Mouse (Mus musculus): Measurements from ENCODE around the gene Gadd45g. TPM values are rescaled to one million over a fixed set of nuclear protein-coding genes. Genes with fewer than 3 reads are reported as not detected.

Gene Gadd45g
- polyA plus RNA-seq, 1 experiment from 2014 or later, result 256 TPM

DNA sequence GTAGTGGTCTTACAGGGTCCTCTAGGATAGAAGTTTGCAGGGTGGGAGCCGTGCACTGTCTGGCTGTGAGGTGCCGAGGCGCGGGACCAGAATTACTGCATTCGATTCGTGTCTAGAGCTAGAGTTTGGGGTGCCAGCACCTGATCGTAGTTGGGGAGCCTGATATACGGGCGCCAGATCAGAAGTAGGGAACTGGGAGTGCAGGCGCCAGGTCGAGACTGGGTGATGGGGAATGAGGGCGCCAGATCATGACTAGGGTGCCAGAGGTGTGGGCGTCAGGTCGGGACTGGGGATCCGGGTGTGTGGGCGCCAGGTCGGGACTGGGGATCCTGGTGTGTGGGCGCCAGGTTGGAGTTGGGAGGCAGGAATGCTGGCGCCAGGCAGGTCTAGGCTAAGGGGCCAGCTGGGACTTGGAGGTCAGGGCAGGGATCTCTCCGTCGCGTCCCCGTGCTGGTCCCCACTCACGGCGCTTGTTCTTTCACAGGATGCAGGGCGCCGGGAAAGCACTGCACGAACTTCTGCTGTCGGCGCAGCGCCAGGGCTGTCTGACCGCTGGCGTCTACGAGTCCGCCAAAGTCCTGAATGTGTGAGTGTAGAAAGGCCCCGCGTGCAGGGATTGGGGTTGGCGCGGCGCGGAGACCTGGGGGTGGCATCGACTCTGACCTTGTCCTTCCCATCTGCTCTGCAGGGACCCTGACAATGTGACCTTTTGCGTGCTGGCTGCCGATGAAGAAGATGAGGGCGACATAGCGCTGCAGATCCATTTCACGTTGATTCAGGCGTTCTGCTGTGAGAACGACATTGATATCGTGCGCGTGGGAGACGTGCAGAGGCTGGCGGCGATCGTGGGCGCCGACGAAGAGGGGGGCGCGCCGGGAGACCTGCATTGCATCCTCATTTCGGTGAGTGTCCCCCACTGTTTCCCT is 653 bp downstream of the Gadd45g start:
- Histone ChIP-seq H3K4me1 (ENCODE audit: control insufficient read depth, insufficient read depth, low read length) (peaks cover 32% of the 10 kb centered on the region), H3K27me3 (ENCODE audit: control insufficient read depth, insufficient read depth, low read length) (peaks cover 45% of the 10 kb centered on the region), H3K36me3 (ENCODE audit: control insufficient read depth, insufficient read depth, low read length) (no peaks in the 10 kb centered on the region), H3K27ac (ENCODE audit: low read depth, low read length) (peak overlapping the region; percentile 87), H3K4me2 (peak overlapping the region; percentile 41), H3K9me3 (ENCODE audit: control insufficient read depth, low read length) (no peaks in the 10 kb centered on the region), H3K4me3 (ENCODE audit: low read depth, low read length) (peak overlapping the region; percentile 69), H3K9ac (ENCODE audit: low read length) (peak overlapping the region; percentile 84)
- peak; percentile 93 for DNase-seq (ENCODE audit: low spot score, missing footprints)
- under 1% methylated on average over 62 of the region's 63 CpGs for WGBS
- ATAC-seq (ENCODE audit: low FRiP score), result peak; percentile 8; the same call in 1 of the 2 replicates

DNA sequence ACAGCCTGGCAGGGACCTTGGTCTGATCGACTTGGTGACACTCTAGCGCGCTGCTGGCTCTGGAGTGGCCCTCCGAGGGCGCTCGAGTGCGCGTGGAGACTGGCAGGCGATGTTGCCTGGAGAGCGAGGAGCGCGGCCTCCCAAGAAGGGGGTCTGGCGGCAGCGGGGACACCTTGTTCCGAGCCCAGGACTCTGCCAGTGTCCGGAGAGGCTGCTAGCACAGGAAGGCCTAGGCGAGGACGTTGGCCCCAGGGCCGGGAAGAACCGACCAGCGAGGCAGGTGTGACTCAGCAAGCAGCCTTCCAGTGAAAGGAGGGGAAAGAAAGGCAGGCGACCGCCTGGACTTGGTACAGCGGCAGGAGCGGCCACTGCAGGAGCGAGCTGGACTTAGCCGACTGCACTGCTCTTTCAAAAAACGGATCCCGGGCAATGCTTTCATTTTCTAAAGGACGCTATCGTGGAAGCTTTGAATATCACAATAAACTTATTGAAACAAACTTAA is 1.6 kb downstream of the Gadd45g start:
- Histone ChIP-seq H3K4me3 (ENCODE audit: low read depth, low read length) (peak overlapping the region; percentile 69), H3K4me1 (ENCODE audit: control insufficient read depth, insufficient read depth, low read length) (peaks cover 29% of the 10 kb centered on the region), H3K27me3 (ENCODE audit: control insufficient read depth, insufficient read depth, low read length) (peaks cover 43% of the 10 kb centered on the region), H3K27ac (ENCODE audit: low read depth, low read length) (peak overlapping the region; percentile 87), H3K36me3 (ENCODE audit: control insufficient read depth, insufficient read depth, low read length) (no peaks in the 10 kb centered on the region), H3K9ac (ENCODE audit: low read length) (peak overlapping the region; percentile 84), H3K9me3 (ENCODE audit: control insufficient read depth, low read length) (no peaks in the 10 kb centered on the region), H3K4me2 (peak overlapping the region; percentile 41)
- WGBS, result under 1% methylated on average over 31 of the region's 31 CpGs
- DNase-seq (ENCODE audit: low spot score, missing footprints) (peak; percentile 97), ATAC-seq (ENCODE audit: low FRiP score) (peak; percentile 7; the same call in 1 of the 2 replicates)

DNA sequence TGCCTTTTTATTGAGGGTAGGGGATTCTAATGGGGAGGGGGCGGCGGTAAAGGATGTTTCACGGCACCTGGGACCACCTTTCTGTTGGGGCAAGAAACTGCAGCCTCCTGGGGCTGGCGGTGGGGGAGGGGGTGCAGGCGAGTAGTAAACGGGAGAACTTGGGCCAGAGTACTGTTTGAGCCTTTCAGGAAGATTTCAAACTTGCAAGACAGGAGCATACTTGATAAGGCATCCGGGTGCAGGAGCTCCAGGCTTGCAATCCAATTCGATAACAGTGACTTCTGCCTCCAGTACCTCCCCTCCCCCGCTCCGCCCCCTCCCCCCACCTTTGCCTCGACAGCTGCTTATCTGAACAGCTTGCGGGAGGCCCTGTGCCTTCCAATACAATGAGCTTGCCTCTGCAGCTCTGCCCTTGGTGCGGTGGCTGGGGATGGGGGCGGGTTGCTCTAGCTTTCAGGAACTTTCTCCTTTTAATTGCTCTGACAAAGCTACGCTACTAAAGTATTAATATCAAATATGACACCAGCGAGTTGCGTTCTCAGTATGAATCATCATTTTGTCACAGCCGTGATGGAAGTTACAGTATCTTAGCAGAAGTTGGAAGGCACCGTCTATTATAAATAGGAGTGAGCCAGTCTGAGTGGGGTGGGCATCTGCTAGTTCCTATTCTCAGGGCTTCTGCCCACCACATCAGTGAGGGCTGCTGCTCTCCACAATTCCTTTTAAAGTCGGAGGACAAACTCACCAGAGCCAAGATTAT is 2.2 kb downstream of the Gadd45g start:
- Histone ChIP-seq H3K4me1 (ENCODE audit: control insufficient read depth, insufficient read depth, low read length) (peaks cover 29% of the 10 kb centered on the region), H3K9me3 (ENCODE audit: control insufficient read depth, low read length) (no peaks in the 10 kb centered on the region), H3K4me2 (peak overlapping the region; percentile 41), H3K27ac (ENCODE audit: low read depth, low read length) (peak overlapping the region; percentile 87), H3K9ac (ENCODE audit: low read length) (peak overlapping the region; percentile 84), H3K4me3 (ENCODE audit: low read depth, low read length) (peak overlapping the region; percentile 69), H3K27me3 (ENCODE audit: control insufficient read depth, insufficient read depth, low read length) (peaks cover 42% of the 10 kb centered on the region), H3K36me3 (ENCODE audit: control insufficient read depth, insufficient read depth, low read length) (no peaks in the 10 kb centered on the region)
- ATAC-seq (ENCODE audit: low FRiP score) (peak; percentile 40), DNase-seq (ENCODE audit: low spot score, missing footprints) (peak; percentile 96)
- under 1% methylated on average over 20 of the region's 20 CpGs for WGBS

DNA sequence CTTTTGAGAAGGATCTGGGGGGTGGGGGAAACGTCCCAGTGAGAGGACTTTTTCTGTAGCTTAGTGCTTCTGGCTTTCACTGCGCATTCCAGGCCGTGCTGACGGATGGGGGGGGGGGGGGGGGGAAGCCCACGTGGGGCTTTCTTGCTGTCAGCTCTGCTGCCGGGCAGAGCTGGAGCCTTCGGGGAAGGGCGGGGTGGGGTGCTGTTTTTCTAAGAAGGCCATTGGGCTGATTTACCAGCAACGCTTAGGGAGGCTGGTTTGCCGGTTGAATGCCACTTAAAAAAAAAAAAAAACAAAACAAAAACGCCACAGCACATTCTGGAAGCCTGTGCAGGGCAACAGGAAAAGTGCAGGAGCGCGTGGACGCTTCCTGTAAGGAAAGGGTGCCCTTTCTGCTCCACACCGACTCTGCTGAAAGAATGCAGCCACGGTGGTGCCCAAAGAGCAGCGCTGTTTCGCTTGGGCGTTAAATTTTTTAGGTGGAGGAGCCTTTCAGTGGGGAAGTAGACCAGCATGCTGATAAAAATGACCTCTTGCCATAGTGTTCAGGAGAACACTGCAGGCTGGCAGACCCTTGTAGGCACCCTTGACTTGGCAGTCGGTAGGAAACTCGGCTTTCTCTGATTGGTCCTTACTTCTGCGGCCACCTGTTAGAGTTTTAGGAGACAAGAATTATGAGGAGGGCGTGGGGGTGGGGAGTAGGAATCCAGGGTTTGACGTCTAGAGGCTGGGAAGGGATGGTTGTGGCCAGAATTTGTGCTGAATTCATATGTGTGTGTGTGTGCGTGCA is 3.0 kb downstream of the Gadd45g start:
- 7% methylated on average over 24 of the region's 25 CpGs for WGBS
- H3K9me3 ChIP-seq (ENCODE audit: control insufficient read depth, low read length), result no peaks in the 10 kb centered on the region
- peaks cover 29% of the 10 kb centered on the region for H3K4me1 ChIP-seq (ENCODE audit: control insufficient read depth, insufficient read depth, low read length)
- H3K4me2 ChIP-seq, result peak overlapping the region; percentile 41
- peak; percentile 6; the same call in 1 of the 2 replicates for ATAC-seq (ENCODE audit: low FRiP score)
- peaks cover 43% of the 10 kb centered on the region for H3K27me3 ChIP-seq (ENCODE audit: control insufficient read depth, insufficient read depth, low read length)
- peak overlapping the region; percentile 87 for H3K27ac ChIP-seq (ENCODE audit: low read depth, low read length)
- peak overlapping the region; percentile 84 for H3K9ac ChIP-seq (ENCODE audit: low read length)
- peak; percentile 94 for DNase-seq (ENCODE audit: low spot score, missing footprints)
- no peaks in the 10 kb centered on the region for H3K36me3 ChIP-seq (ENCODE audit: control insufficient read depth, insufficient read depth, low read length)
- H3K4me3 ChIP-seq (ENCODE audit: low read depth, low read length), result peak overlapping the region; percentile 69

DNA sequence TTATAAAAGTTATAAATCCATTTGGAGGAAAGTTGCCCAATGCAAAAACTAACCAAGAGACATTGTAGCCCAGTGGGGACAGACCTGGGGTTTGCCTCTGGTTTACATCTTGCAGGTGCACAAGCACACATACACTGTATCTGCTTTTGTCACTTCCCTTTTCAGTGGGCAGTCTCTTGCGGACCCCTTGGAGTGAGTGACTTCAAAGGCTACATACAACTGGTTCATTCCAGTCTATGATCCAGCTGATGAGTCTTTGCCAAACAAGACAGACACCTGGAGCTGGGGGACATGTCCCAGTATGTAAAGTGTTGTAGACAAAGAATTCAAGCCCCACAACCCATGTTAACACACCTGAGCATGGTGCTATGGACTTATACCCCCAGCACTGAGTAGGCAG is 4.1 kb downstream of the Gadd45g start:
- Histone ChIP-seq H3K9ac (ENCODE audit: low read length) (no peak overlapping the region), H3K9me3 (ENCODE audit: control insufficient read depth, low read length) (no peaks in the 10 kb centered on the region), H3K27me3 (ENCODE audit: control insufficient read depth, insufficient read depth, low read length) (peaks cover 48% of the 10 kb centered on the region), H3K4me1 (ENCODE audit: control insufficient read depth, insufficient read depth, low read length) (peaks cover 25% of the 10 kb centered on the region), H3K27ac (ENCODE audit: low read depth, low read length) (no peak overlapping the region), H3K36me3 (ENCODE audit: control insufficient read depth, insufficient read depth, low read length) (no peaks in the 10 kb centered on the region), H3K4me3 (ENCODE audit: low read depth, low read length) (no peak overlapping the region), H3K4me2 (no peak overlapping the region)
- no peak for ATAC-seq (ENCODE audit: low FRiP score)
- 56% methylated on average over 1 of the region's 1 CpGs for WGBS
- peak; percentile 83 for DNase-seq (ENCODE audit: low spot score, missing footprints)

DNA sequence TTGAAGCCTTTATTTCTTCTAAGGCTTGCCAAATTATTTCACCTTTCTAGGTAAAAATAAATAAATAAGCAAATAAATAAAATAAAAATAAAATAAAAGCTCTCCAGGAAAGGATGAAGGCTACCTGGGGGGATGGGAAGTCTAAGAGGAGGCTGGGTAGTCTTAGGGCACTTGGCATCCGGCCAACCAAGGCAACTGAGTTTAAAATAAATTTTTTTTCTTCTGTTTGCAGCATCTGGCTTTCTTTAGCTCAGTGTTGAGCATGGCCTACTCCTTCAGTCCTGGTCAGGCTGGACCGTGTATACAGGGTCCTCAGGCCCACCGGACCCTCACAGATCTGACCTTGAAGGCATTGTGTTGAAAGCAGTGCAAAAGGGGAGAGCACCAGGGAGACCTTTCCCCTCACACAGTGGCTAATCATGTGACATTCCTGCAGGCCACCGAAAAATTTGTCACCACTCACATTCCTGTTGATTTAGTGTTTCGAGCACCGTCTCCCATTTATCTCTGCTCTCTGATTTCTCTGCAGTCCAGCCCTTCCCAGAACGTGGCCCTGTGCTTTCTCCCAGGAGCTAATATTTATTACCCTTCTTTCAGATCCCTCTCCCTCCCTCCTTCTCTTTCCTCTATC is 6.2 kb downstream of the Gadd45g start:
- peaks cover 21% of the 10 kb centered on the region for H3K4me1 ChIP-seq (ENCODE audit: control insufficient read depth, insufficient read depth, low read length)
- H3K27ac ChIP-seq (ENCODE audit: low read depth, low read length), result no peak overlapping the region
- DNase-seq (ENCODE audit: low spot score, missing footprints) (peak; percentile 82), ATAC-seq (ENCODE audit: low FRiP score) (no peak)
- WGBS, result 35% methylated on average over 7 of the region's 7 CpGs
- H3K36me3 ChIP-seq (ENCODE audit: control insufficient read depth, insufficient read depth, low read length), result no peaks in the 10 kb centered on the region
- H3K4me3 ChIP-seq (ENCODE audit: low read depth, low read length), result no peak overlapping the region
- H3K9ac ChIP-seq (ENCODE audit: low read length), result no peak overlapping the region
- H3K4me2 ChIP-seq, result no peak overlapping the region
- H3K27me3 ChIP-seq (ENCODE audit: control insufficient read depth, insufficient read depth, low read length), result peaks cover 48% of the 10 kb centered on the region
- no peaks in the 10 kb centered on the region for H3K9me3 ChIP-seq (ENCODE audit: control insufficient read depth, low read length)

DNA sequence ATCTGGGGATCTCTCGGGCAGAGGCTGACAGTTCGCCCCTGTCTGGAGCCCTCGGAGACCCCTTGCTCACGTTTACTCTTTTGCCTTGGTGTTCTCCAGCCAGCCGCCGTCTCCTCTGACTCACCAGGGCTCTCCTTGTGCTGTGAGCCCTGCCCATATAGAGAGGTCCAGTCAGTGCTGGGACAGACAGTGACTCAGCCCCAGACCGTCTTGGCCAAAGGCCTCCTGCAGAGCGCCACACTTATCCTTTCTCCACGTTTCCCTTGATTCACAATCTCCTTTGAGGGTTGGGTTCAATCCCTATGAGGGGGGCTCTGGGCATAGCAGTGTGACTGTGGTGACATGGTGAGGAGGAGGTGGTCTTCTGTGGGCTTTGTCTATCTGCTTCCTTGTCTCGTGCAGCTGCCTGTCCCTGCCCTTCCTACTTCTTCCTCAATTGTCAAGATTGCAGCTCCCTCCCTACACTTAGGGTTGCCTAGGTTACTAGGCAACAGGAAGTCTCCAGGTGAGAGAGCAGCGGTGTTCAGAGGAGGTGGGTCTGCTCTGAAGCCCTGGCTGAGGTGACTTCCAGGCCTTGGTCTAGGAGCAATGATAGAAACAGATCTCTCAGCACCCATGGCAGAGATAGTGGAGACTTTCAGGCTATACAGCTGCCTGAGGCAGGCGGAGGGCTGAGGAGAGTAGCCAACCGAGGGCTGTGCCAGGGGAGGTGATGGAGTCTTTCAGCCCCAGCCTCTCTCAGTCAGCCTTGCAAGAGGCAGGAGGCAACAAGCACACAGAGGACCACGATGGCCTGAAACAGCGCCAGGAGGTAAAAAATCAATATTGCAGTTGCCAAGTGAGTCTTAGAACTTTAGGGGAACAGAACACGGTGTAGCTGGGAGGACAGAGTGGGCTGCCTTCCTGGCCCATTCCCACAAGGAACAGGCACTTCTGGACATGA is 7.1 kb downstream of the Gadd45g start:
- no peak overlapping the region for H3K9ac ChIP-seq (ENCODE audit: low read length)
- peaks cover 20% of the 10 kb centered on the region for H3K4me1 ChIP-seq (ENCODE audit: control insufficient read depth, insufficient read depth, low read length)
- peaks cover 48% of the 10 kb centered on the region for H3K27me3 ChIP-seq (ENCODE audit: control insufficient read depth, insufficient read depth, low read length)
- no peak overlapping the region for H3K27ac ChIP-seq (ENCODE audit: low read depth, low read length)
- H3K4me3 ChIP-seq (ENCODE audit: low read depth, low read length), result no peak overlapping the region
- H3K4me2 ChIP-seq, result no peak overlapping the region
- H3K36me3 ChIP-seq (ENCODE audit: control insufficient read depth, insufficient read depth, low read length), result no peaks in the 10 kb centered on the region
- ATAC-seq (ENCODE audit: low FRiP score) (no peak), DNase-seq (ENCODE audit: low spot score, missing footprints) (peak; percentile 85)
- WGBS, result 17% methylated on average over 16 of the region's 16 CpGs
- no peaks in the 10 kb centered on the region for H3K9me3 ChIP-seq (ENCODE audit: control insufficient read depth, low read length)
